Mouse (Mus musculus) bone marrow, adult 2 months (tissue): Measurements from ENCODE around the gene Foxq1.

Source experiments
- CTCF ChIP-seq: fragments of 200-500 bp; IDR thresholded peaks from 2 replicates; pipeline ENCODE4 v1.5.1; 2011; ENCODE audit warnings: low read length, control low read depth; ENCODE audit not compliant: control insufficient read depth, insufficient read depth
- POLR2A ChIP-seq: fragments of 200-500 bp; IDR thresholded peaks from 2 replicates; pipeline ENCODE4 v1.6.1; 2011; ENCODE audit warnings: low read depth, mild to moderate bottlenecking, control low read depth, low read length, borderline replicate concordance; ENCODE audit not compliant: control insufficient read depth

- TF ChIP-seq CTCF (no peak), POLR2A (no peak)
Observed at GRCm38 (mm10) chr13:31555834-31556233, at the start of gene Foxq1.
